8 mouse cellular contexts compared by ENCODE assay signal in the genomic region with DNA sequence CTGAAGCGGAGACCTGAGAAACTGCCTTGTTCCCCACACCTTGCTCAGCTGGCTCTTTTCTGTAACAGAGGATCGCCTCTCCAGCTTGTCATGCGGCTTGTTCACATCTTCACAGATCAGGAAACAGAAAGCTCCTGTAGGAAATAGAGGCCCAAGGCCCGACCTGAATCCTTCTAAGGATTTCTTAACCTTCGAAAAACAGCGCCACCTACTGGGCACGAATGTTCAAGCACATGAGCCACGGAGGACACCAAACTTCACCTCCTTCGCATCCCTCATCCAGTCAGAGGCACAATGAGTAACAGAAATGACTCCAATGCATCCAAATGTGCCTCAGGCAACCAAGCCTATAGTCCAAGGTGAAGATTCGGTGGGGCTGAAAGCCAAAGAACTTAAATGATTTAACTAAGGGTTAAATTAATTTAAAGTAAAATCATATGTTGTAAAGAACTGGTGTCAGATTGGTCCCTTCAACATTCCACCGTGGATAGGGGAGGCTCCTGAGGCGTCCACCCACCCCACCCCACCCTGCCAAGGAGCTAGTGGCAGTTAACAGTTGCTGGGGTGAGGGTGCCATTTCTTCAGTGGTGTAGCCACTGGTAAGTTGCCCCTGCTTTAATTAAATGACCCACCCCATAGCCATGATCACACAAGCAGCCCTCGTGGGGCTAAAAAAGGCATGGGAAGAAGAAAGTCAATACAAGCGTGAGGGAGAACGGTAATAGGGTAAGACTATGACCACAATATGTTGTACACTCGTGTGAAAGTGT. TPM values are rescaled to one million over a fixed set of nuclear protein-coding genes. Genes with fewer than 3 reads are reported as not detected.
DNase-seq lines count a peak whose midpoint lies in the region; ATAC-seq and TF ChIP-seq lines count a peak whose summit lies in the region.
"Had no signal": no experiment of that assay in that cellular context is flagged by ENCODE, and none has a peak within 500 bp of the region (broad histone marks: within the 10 kb centered on the region; RNA-seq: fewer than 3 reads in every experiment).

No protein-coding gene starts in this region.

- H3K9ac ChIP-seq in heart, embryonic 13.5 days, result 0 out of 2 replicates have a peak overlapping the region, but pooled peaks have one; percentile 37
- H3K9ac ChIP-seq in lung, embryonic 16.5 days (ENCODE audit: low read length), result peak overlapping the region; percentile 40; the same call in 1 of the 2 replicates
- H3K9ac ChIP-seq: limb, embryonic 12.5 days had no signal

- DNase-seq in CD4-positive helper T cell, adult 2 months (ENCODE audit: low read depth, low spot score), result peak; percentile 69
- peak; percentile 25 for DNase-seq in G1E (ENCODE audit: low spot score)
- peak; percentile 92 for DNase-seq in embryo, embryonic 10.5 days (ENCODE audit: low spot score)
- peak; percentile 41 to 66 for DNase-seq in layer of hippocampus, adult 2 months (ENCODE audit: low spot score in 2 of 2)
- peak; percentile 81 for DNase-seq in right cerebral cortex, postnatal 4 days

- H3K4me2 ChIP-seq in heart, embryonic 13.5 days, result peak overlapping the region; percentile 30; the same call in 1 of the 2 replicates
- 0 out of 2 replicates have a peak overlapping the region, but pooled peaks have one; percentile 18 for H3K4me2 ChIP-seq in lung, embryonic 16.5 days (ENCODE audit: low read depth, low read length)
- H3K4me2 ChIP-seq: limb, embryonic 12.5 days had no signal

- WGBS in heart, embryonic 13.5 days, result 31% methylated on average over 16 of the region's 16 CpGs
- WGBS in lung, embryonic 16.5 days, result 32% methylated on average over 16 of the region's 16 CpGs

- H3K27me3 ChIP-seq in G1E (ENCODE audit: insufficient read depth, low read length), result peaks cover 20% of the 10 kb centered on the region; the same call in 1 of the 2 replicates
- H3K27me3 ChIP-seq in heart, embryonic 13.5 days (replicated peaks), result no peaks in the 10 kb centered on the region; the same call in 1 of the 2 replicates
- no peaks in the 10 kb centered on the region for H3K27me3 ChIP-seq in lung, embryonic 16.5 days (ENCODE audit: control insufficient read depth, insufficient read depth, low read depth, low read length)
- H3K27me3 ChIP-seq: limb, embryonic 12.5 days had no signal

- peak; percentile 46; the same call in 1 of the 2 replicates for TF ChIP-seq CTCF in G1E (IDR thresholded peaks at IDR 0.05; ENCODE audit: low read depth, low read length)
- TF ChIP-seq CTCF in layer of hippocampus, adult 2 months (conservative IDR thresholded peaks at IDR 0.05), result peak; percentile 87

- H3K4me1 ChIP-seq in G1E (ENCODE audit: insufficient read depth, low read depth, low read length), result no peaks in the 10 kb centered on the region
- H3K4me1 ChIP-seq in heart, embryonic 13.5 days, result no peaks in the 10 kb centered on the region
- H3K4me1 ChIP-seq in lung, embryonic 16.5 days (replicated peaks; ENCODE audit: control insufficient read depth, insufficient read depth, low read length), result peaks cover 3% of the 10 kb centered on the region; the same call in 1 of the 2 replicates
- H3K4me1 ChIP-seq: limb, embryonic 12.5 days had no signal

- no peak for ATAC-seq in G1E (ENCODE audit: extremely low read depth, insufficient number of reproducible peaks, low FRiP score, poor library complexity, severe bottlenecking)
- no peak for ATAC-seq in heart, embryonic 13.5 days (ENCODE audit: extremely low read depth, insufficient number of reproducible peaks, low FRiP score, low TSS enrichment)
- peak; percentile 29 for ATAC-seq in lung, embryonic 16.5 days (ENCODE audit: low read depth)

- no peaks in the 10 kb centered on the region for H3K36me3 ChIP-seq in G1E (replicated peaks)
- no peaks in the 10 kb centered on the region for H3K36me3 ChIP-seq in heart, embryonic 13.5 days
- no peaks in the 10 kb centered on the region for H3K36me3 ChIP-seq in lung, embryonic 16.5 days (ENCODE audit: control insufficient read depth, insufficient read depth, low read length)
- H3K36me3 ChIP-seq: limb, embryonic 12.5 days had no signal

- H3K4me3 ChIP-seq in G1E (ENCODE audit: low read depth, low read length), result no peak overlapping the region
- no peak overlapping the region for H3K4me3 ChIP-seq in heart, embryonic 13.5 days
- H3K4me3 ChIP-seq in layer of hippocampus, adult 2 months, result no peak overlapping the region
- 0 out of 2 replicates have a peak overlapping the region, but pooled peaks have one; percentile 10 for H3K4me3 ChIP-seq in lung, embryonic 16.5 days (ENCODE audit: low read length)
- H3K4me3 ChIP-seq: limb, embryonic 12.5 days had no signal

- H3K9me3 ChIP-seq in G1E (replicated peaks), result no peaks in the 10 kb centered on the region; the same call in 1 of the 2 replicates
- no peaks in the 10 kb centered on the region for H3K9me3 ChIP-seq in heart, embryonic 13.5 days
- H3K9me3 ChIP-seq in lung, embryonic 16.5 days (ENCODE audit: control insufficient read depth, low read length), result no peaks in the 10 kb centered on the region
- H3K9me3 ChIP-seq: limb, embryonic 12.5 days had no signal

- no peak overlapping the region for H3K27ac ChIP-seq in heart, embryonic 13.5 days (replicated peaks)
- H3K27ac ChIP-seq in layer of hippocampus, adult 2 months, result no peak overlapping the region
- peak overlapping the region; percentile 18; the same call in 1 of the 2 replicates for H3K27ac ChIP-seq in lung, embryonic 16.5 days (ENCODE audit: low read length)
- H3K27ac ChIP-seq: limb, embryonic 12.5 days had no signal

RNA-seq across cellular contexts. Expression of a gene that starts 7.0 kb away (rescaled TPM):
- total RNA-seq in G1E (2014; fragmentation: Nextera tagmentation) (not detected in 2 replicates), G1E (2017) (0.71 TPM in 1 of 2 replicates, not detected in the other)
- 0.09 TPM in 1 of 2 replicates, not detected in the other for polyA plus RNA-seq in G1E (2012)
- polyA plus RNA-seq in heart, embryonic 13.5 days (2015; fragmentation: Nextera tagmentation; extraction: Ambion mirVana), result 0.41 and 0.48 TPM in 2 replicates
- not detected for total RNA-seq in layer of hippocampus, adult 2 months (2021)
- 5.0 and 5.4 TPM in 2 replicates for polyA plus RNA-seq in lung, embryonic 16.5 days (2015; fragmentation: Nextera tagmentation; extraction: Ambion mirVana)

Comparison
In these comparisons a context has a peak if more than half of its experiments do, and no peak if none do; other contexts are left out.
1. DNase-seq: peak in every context shown above with its lines; median percentile 92 in embryo, embryonic 10.5 days; 81 in right cerebral cortex, postnatal 4 days; 69 in CD4-positive helper T cell, adult 2 months; 54 in layer of hippocampus, adult 2 months; 25 in G1E.